Mouse (Mus musculus) bone marrow, adult 2 months (tissue): Measurements from ENCODE around the gene Bmp2k.

Source experiments
- CTCF ChIP-seq: fragments of 200-500 bp; IDR thresholded peaks from 2 replicates; pipeline ENCODE4 v1.5.1; 2011; ENCODE audit warnings: low read length, control low read depth; ENCODE audit not compliant: control insufficient read depth, insufficient read depth
- POLR2A ChIP-seq: fragments of 200-500 bp; IDR thresholded peaks from 2 replicates; pipeline ENCODE4 v1.6.1; 2011; ENCODE audit warnings: low read depth, mild to moderate bottlenecking, control low read depth, low read length, borderline replicate concordance; ENCODE audit not compliant: control insufficient read depth

- TF ChIP-seq CTCF (no peak), POLR2A (no peak)
Observed at GRCm38 (mm10) chr5:96998566-96998907, 1.0 kb downstream of the Bmp2k start.
